Mouse (Mus musculus) limb, embryonic 11.5 days (tissue): ENCODE measurements around the gene Hipk4. TPM values are rescaled to one million over a fixed set of nuclear protein-coding genes. Genes with fewer than 3 reads are reported as not detected.

Experiments used
- ATAC-seq: fragments of 200-750 bp; cut with Nextera tagmentation; 2 replicates; pipeline ENCODE4 v1.8.0; 2017; ENCODE audit warnings: low read depth; ENCODE audit not compliant: insufficient number of reproducible peaks, low FRiP score, low TSS enrichment
- DNase-seq: peaks from one replicate; pipeline ENCODE4 v3.0.0-alpha.2; 2015; ENCODE audit warnings: low spot score
- H3K27ac ChIP-seq: fragments of 300-500 bp; sonication (generic); replicated peaks from 2 replicates; pipeline ENCODE4 v1.5.1; 2014; ENCODE audit warnings: low read depth, mild to moderate bottlenecking, low read length
- H3K27me3 ChIP-seq: fragments of 300-500 bp; sonication (generic); 2 replicates; pipeline ENCODE4 v1.6.1; 2014; ENCODE audit warnings: mild to moderate bottlenecking, low read length, mixed read lengths; ENCODE audit not compliant: control insufficient read depth, insufficient read depth
- H3K36me3 ChIP-seq: fragments of 300-500 bp; sonication (generic); 2 replicates; pipeline ENCODE4 v1.6.1; 2014; ENCODE audit warnings: mild to moderate bottlenecking, low read length, moderate library complexity, mixed read lengths; ENCODE audit not compliant: control insufficient read depth, insufficient read depth
- H3K4me1 ChIP-seq: fragments of 300-500 bp; sonication (generic); 2 replicates; pipeline ENCODE4 v1.6.1; 2014; ENCODE audit warnings: low read length, mixed read lengths; ENCODE audit not compliant: control insufficient read depth, insufficient read depth
- H3K4me2 ChIP-seq: fragments of 300-500 bp; sonication (generic); 2 replicates; pipeline ENCODE4 v1.6.1; 2014; ENCODE audit warnings: low read depth, mild to moderate bottlenecking, moderate library complexity; ENCODE audit not compliant: severe bottlenecking
- H3K4me3 ChIP-seq: fragments of 300-500 bp; sonication (generic); 2 replicates; pipeline ENCODE4 v1.5.1; 2014; ENCODE audit warnings: low read depth, low read length
- H3K9ac ChIP-seq: fragments of 300-500 bp; sonication (generic); 2 replicates; pipeline ENCODE4 v1.6.1; 2014; ENCODE audit warnings: mild to moderate bottlenecking, low read length
- H3K9me3 ChIP-seq: fragments of 300-500 bp; sonication (generic); 2 replicates; pipeline ENCODE4 v1.6.1; 2016; ENCODE audit warnings: low read length; ENCODE audit not compliant: control insufficient read depth
- WGBS: fragments of 180-500 bp; shearing (Covaris S2); extraction: QIAGEN DNeasy Blood & Tissue Kit; methylation state at CpG from one replicate; pipeline ENCODE4 v1.1.7; 2014; 5-methylcytosine and 5-hydroxymethylcytosine counted together
- polyA plus RNA-seq: library from polyadenylated mRNA; unstranded; fragments of >200 nt; fragmentation: Nextera tagmentation; extraction: Ambion mirVana; gene quantifications from 2 replicates; pipeline ENCODE4 v1.2.1, GENCODE M21; 2014

The Hipk4 gene
- polyA plus RNA-seq, 1 experiment from 2014 or later = 0.45 TPM

- DNase-seq (no peak), ATAC-seq (no peak)
- H3K36me3 ChIP-seq = peaks cover 21% of the 10 kb centered on the region
- no peak overlapping the region for H3K4me3 ChIP-seq
- H3K27ac ChIP-seq = no peak overlapping the region
- H3K4me2 ChIP-seq = no peak overlapping the region
- H3K9me3 ChIP-seq = no peaks in the 10 kb centered on the region
- H3K4me1 ChIP-seq = no peaks in the 10 kb centered on the region
- H3K27me3 ChIP-seq = no peaks in the 10 kb centered on the region
- 91% methylated on average over 4 of the region's 4 CpGs for WGBS
- H3K9ac ChIP-seq = no peak overlapping the region
Measured at GRCm38 (mm10) chr7:27572133-27572532, 49.1 kb downstream of the Hipk4 start.

GRCm38 (mm10) chr7:27574124-27574880 is 51.2 kb downstream of the Hipk4 start:
- 92% methylated on average over 14 of the region's 14 CpGs for WGBS

GRCm38 (mm10) chr7:27576914-27577313 is 53.8 kb downstream of the Hipk4 start:
- H3K27me3 ChIP-seq = no peaks in the 10 kb centered on the region
- H3K4me2 ChIP-seq = no peak overlapping the region
- no peak overlapping the region for H3K4me3 ChIP-seq
- H3K27ac ChIP-seq = no peak overlapping the region
- no peaks in the 10 kb centered on the region for H3K4me1 ChIP-seq
- WGBS = 64% methylated on average over 6 of the region's 6 CpGs
- peaks cover 23% of the 10 kb centered on the region for H3K36me3 ChIP-seq
- H3K9me3 ChIP-seq = no peaks in the 10 kb centered on the region
- DNase-seq (peak; percentile 47), ATAC-seq (no peak)
- no peak overlapping the region for H3K9ac ChIP-seq

More at GRCm38 (mm10) chr7:27574124-27574880, 51.2 kb downstream of the Hipk4 start:
- H3K36me3 ChIP-seq = peaks cover 20% of the 10 kb centered on the region
- no peak overlapping the region for H3K4me2 ChIP-seq
- no peak overlapping the region for H3K27ac ChIP-seq
- H3K4me3 ChIP-seq = no peak overlapping the region
- H3K4me1 ChIP-seq = no peaks in the 10 kb centered on the region
- ATAC-seq = no peak
- no peak for DNase-seq
- no peaks in the 10 kb centered on the region for H3K27me3 ChIP-seq
- H3K9ac ChIP-seq = no peak overlapping the region
- H3K9me3 ChIP-seq = no peaks in the 10 kb centered on the region

GRCm38 (mm10) chr7:27577589-27577988 is 54.5 kb downstream of the Hipk4 start:
- DNase-seq (no peak), ATAC-seq (no peak)
- WGBS = 93% methylated on average over 6 of the region's 6 CpGs
- Histone ChIP-seq H3K4me2 (no peak overlapping the region), H3K4me3 (no peak overlapping the region), H3K27ac (no peak overlapping the region), H3K9ac (no peak overlapping the region), H3K4me1 (no peaks in the 10 kb centered on the region), H3K9me3 (no peaks in the 10 kb centered on the region), H3K36me3 (peaks cover 23% of the 10 kb centered on the region), H3K27me3 (no peaks in the 10 kb centered on the region)

- H3K27me3 ChIP-seq = no peaks in the 10 kb centered on the region
- no peak overlapping the region for H3K27ac ChIP-seq
- WGBS = 63% methylated on average over 7 of the region's 7 CpGs
- peaks cover 23% of the 10 kb centered on the region for H3K36me3 ChIP-seq
- no peaks in the 10 kb centered on the region for H3K4me1 ChIP-seq
- ATAC-seq (no peak), DNase-seq (no peak)
- H3K4me3 ChIP-seq = no peak overlapping the region
- H3K9me3 ChIP-seq = no peaks in the 10 kb centered on the region
- H3K4me2 ChIP-seq = no peak overlapping the region
- no peak overlapping the region for H3K9ac ChIP-seq
Measured at GRCm38 (mm10) chr7:27578465-27578864, 55.4 kb downstream of the Hipk4 start.

- H3K36me3 ChIP-seq = peaks cover 20% of the 10 kb centered on the region
- no peak overlapping the region for H3K27ac ChIP-seq
- no peak overlapping the region for H3K9ac ChIP-seq
- DNase-seq = no peak
- H3K4me3 ChIP-seq = no peak overlapping the region
- H3K27me3 ChIP-seq = no peaks in the 10 kb centered on the region
- WGBS = 90% methylated on average over 14 of the region's 14 CpGs
- H3K4me1 ChIP-seq = no peaks in the 10 kb centered on the region
- no peak for ATAC-seq
- no peak overlapping the region for H3K4me2 ChIP-seq
- H3K9me3 ChIP-seq = no peaks in the 10 kb centered on the region
Measured at GRCm38 (mm10) chr7:27580380-27581174, 57.5 kb downstream of the Hipk4 start.

Other genes with a start within 250 kb of the Hipk4 start
- gene Ltbp4, start 185.6 kb upstream of the Hipk4 start, polyA plus RNA-seq = 10.8 and 14.0 TPM in 2 replicates
- 46.5 and 50.9 TPM in 2 replicates for gene Shkbp1, start 167.2 kb upstream of the Hipk4 start, polyA plus RNA-seq
- 0.52 TPM in 1 of 2 replicates, not detected in the other for gene Gm20479, start 165.8 kb upstream of the Hipk4 start, polyA plus RNA-seq
- gene Sptbn4, start 75.6 kb upstream of the Hipk4 start, polyA plus RNA-seq = 0.15 and 0.27 TPM in 2 replicates
- 29.0 and 30.5 TPM in 2 replicates for gene Blvrb, start 75.3 kb upstream of the Hipk4 start, polyA plus RNA-seq
- gene Sertad3, start 49.5 kb upstream of the Hipk4 start, polyA plus RNA-seq = 25.9 and 29.3 TPM in 2 replicates
- 29.0 and 31.5 TPM in 2 replicates for gene Sertad1, start 36.4 kb upstream of the Hipk4 start, polyA plus RNA-seq
- gene Prx, start 23.9 kb upstream of the Hipk4 start, polyA plus RNA-seq = 1.5 and 2.1 TPM in 2 replicates
- gene Pld3, start 30.0 kb downstream of the Hipk4 start, polyA plus RNA-seq = 49.1 and 53.2 TPM in 2 replicates
- gene 2310022A10Rik, start 30.0 kb downstream of the Hipk4 start, polyA plus RNA-seq = 32.1 and 32.4 TPM in 2 replicates
- 83.9 and 85.7 TPM in 2 replicates for gene Akt2, start 68.3 kb downstream of the Hipk4 start, polyA plus RNA-seq
- 0.15 and 0.34 TPM in 2 replicates for gene Ttc9b, start 130.6 kb downstream of the Hipk4 start, polyA plus RNA-seq
- 6.8 and 8.6 TPM in 2 replicates for gene Map3k10, start 151.3 kb downstream of the Hipk4 start, polyA plus RNA-seq
- gene Zfp607b, start 166.1 kb downstream of the Hipk4 start, polyA plus RNA-seq = 2.8 and 3.1 TPM in 2 replicates
- 45.6 and 49.9 TPM in 2 replicates for gene Zfp60, start 208.1 kb downstream of the Hipk4 start, polyA plus RNA-seq